Mouse (Mus musculus) thymus, postnatal 36 days (tissue): ENCODE data around the gene Galk1.

Experiments
- DNase-seq, 2 experiments: peaks; one replicate each; pipeline ENCODE4 v3.0.0; 2022; ENCODE audit warnings: mixed read lengths in 2 of 2

Gene Galk1

GRCm38 (mm10) chr11:116009661-116010060, 2.9 kb downstream of the Galk1 start:
- no peak for DNase-seq

GRCm38 (mm10) chr11:116008832-116009375, 3.6 kb downstream of the Galk1 start:
- no peak for DNase-seq

GRCm38 (mm10) chr11:116008411-116008810, 4.1 kb downstream of the Galk1 start:
- no peak for DNase-seq

- no peak for DNase-seq
Measured at GRCm38 (mm10) chr11:116007095-116007850, 5.2 kb downstream of the Galk1 start.

GRCm38 (mm10) chr11:116005701-116006419, 6.7 kb downstream of the Galk1 start:
- DNase-seq, result no peak

GRCm38 (mm10) chr11:116004840-116005700, 7.4 kb downstream of the Galk1 start:
- DNase-seq, result peak; percentile 80 to 83

- DNase-seq, result no peak
Measured at GRCm38 (mm10) chr11:116004186-116004823, 8.2 kb downstream of the Galk1 start.

GRCm38 (mm10) chr11:116002894-116003293, 9.6 kb downstream of the Galk1 start:
- no peak for DNase-seq

- no peak for DNase-seq
Measured at GRCm38 (mm10) chr11:116001725-116002124, 10.8 kb downstream of the Galk1 start.

- no peak for DNase-seq
Measured at GRCm38 (mm10) chr11:116000607-116001006, 11.9 kb downstream of the Galk1 start.

- peak; percentile 76 to 80 for DNase-seq
Measured at GRCm38 (mm10) chr11:115999538-116000143, 12.9 kb downstream of the Galk1 start.

- DNase-seq, result no peak
Measured at GRCm38 (mm10) chr11:115999027-115999426, 13.5 kb downstream of the Galk1 start.

- DNase-seq, result no peak
Measured at GRCm38 (mm10) chr11:115997662-115998061, 14.9 kb downstream of the Galk1 start.

GRCm38 (mm10) chr11:115997047-115997446, 15.5 kb downstream of the Galk1 start:
- DNase-seq, result no peak

- DNase-seq, result no peak
Measured at GRCm38 (mm10) chr11:115995256-115995655, 17.3 kb downstream of the Galk1 start.

- no peak for DNase-seq
Measured at GRCm38 (mm10) chr11:115992098-115992497, 20.4 kb downstream of the Galk1 start.

- DNase-seq, result no peak
Measured at GRCm38 (mm10) chr11:115989686-115990085, 22.8 kb downstream of the Galk1 start.

GRCm38 (mm10) chr11:115983291-115983690, 29.2 kb downstream of the Galk1 start:
- no peak for DNase-seq

GRCm38 (mm10) chr11:115982472-115982871, 30.0 kb downstream of the Galk1 start:
- no peak for DNase-seq

GRCm38 (mm10) chr11:115975544-115975943, 37.0 kb downstream of the Galk1 start:
- DNase-seq, result no peak

- no peak for DNase-seq
Measured at GRCm38 (mm10) chr11:115975083-115975420, 37.5 kb downstream of the Galk1 start.
